Mouse (Mus musculus): ENCODE data around the gene Ap1m1.

Ap1m1 gene

DNA sequence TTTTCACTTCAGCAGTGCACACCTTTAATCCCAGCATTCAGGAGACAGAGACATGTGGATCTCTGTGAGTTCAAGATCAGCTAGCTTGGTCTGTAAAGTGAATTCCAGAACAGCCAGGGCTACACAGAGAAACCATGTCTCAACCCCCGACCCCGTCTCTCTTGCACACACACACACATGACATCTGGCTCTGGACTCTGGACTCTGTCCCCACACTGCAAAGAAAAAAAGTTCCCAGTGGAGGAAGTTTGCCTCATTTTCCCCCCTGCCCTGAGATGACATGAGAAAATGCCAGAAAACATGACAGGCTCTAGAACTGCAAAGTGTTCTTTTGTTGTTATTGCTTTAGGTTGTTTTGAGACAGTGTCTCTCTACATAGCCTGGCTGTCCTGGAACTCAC lies 20.0 kb downstream of the Ap1m1 start:
- no peak for DNase-seq (ENCODE audit: low spot score)

DNA sequence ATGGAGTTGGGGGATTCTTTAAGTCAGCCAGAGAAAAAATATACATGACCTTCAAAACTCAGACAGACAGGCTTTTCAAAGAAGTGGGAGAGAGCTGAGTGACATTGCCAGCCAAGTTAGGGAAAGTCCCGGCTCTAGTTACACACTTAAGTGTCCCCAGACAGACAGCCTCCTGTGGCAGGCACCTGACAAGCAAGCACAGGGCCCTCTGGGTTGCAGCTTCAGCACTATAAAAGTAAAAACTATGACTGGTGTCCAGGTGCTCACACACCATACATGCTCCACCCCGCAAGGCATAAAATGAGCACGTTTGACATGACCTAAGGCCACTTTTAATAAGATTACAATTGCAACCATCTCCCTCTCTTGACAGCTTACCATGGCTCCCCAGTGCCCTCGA lies 20.8 kb downstream of the Ap1m1 start:
- no peak for DNase-seq (ENCODE audit: low spot score)

DNA sequence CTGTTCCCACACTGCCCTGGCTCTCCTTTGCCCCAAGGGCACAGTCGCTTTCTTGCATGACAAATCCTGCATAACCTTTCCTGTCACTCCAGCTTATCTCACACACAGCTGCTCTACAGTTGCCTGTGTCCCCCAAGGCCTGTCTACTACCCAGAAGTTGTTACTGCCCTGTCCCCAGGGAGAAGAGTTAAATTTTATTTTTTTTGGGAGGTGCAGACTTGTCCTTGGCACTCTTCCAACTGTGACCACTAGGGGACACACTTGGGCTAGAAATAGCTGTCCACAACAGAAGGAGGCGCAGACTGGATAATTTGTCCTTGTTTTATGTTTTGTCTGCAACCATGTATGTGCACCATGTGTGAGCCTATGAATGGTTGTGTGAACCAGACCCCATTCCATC lies 21.2 kb downstream of the Ap1m1 start:
- peak; percentile 71 for DNase-seq (ENCODE audit: low spot score)

DNA sequence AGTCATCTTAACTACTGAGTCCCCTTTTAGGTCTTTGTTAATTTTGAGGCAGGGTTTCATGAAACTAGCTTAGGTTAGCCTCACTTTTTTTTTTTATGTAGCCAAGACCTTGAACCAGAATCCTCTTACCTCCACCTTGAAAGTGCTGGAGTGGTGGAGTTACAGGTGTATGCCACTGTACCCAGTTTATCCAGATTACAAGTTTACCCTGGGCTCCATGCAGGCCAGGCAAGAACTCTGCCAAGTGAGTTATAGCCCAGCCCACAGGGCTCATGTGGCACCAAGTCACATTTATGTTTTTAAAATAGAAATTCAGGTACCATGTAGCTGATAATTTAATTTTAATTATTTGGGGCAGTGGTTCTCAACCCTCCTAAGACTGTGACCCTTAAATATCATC lies 21.6 kb downstream of the Ap1m1 start:
- DNase-seq (ENCODE audit: low spot score) = no peak

DNA sequence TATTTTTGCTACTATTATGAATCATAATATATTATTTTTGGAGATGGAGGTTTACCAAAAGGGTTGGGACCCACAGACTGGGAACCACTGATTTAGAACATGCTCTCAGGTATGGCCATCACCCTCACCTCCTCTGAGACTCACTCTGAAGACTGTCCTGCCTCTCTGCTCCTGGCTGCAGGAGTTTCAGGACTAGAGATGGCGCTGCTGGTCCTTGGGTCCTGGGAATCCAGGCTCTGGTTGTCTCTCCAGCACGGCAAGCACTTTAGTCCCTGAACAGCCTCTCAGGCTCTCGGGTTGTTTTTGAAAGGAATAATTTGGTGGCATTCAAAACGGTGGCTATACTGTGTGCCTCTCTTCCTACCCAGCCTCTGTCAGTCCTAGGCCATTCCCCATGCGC lies 22.1 kb downstream of the Ap1m1 start:
- no peak for DNase-seq (ENCODE audit: low spot score)

DNA sequence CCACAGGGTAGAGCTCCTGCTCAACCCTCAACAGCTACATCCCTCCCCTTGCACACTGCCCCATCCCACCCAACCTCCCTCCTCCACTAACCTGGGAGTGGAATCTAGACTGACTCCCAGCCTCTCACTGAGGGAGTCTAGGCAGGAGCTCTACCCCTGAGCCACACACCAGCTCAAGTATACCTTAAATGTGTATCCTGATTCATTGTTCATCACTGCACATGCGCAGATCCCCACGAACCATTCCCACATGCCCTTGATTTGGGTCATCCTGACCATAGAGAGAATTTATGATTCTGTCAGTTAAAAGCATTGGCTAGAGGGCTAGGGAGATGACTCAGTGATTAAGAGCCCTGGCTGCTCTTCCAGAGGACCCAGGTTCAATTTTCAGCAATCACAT lies 22.9 kb downstream of the Ap1m1 start:
- no peak for DNase-seq (ENCODE audit: low spot score)

DNA sequence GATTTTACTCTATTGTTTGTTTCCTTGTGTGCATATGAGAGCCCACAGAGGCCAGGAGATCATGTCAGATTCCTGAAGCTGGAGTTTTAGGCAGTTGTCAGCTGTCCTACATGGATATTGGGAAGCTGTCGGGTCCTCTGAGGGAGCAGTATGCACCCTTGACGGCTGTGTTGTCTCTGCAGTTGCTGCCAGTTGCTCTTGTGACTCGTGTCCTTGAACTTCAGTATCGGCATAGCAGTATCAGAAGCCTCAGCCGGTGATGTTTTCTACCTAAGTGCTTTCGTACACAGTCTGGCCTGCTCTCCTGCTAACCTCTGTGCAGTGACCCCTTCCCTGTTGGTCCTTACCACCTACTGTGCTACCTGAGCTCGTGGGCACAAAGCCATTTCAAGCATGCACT lies 23.6 kb downstream of the Ap1m1 start:
- no peak for DNase-seq (ENCODE audit: low spot score)

DNA sequence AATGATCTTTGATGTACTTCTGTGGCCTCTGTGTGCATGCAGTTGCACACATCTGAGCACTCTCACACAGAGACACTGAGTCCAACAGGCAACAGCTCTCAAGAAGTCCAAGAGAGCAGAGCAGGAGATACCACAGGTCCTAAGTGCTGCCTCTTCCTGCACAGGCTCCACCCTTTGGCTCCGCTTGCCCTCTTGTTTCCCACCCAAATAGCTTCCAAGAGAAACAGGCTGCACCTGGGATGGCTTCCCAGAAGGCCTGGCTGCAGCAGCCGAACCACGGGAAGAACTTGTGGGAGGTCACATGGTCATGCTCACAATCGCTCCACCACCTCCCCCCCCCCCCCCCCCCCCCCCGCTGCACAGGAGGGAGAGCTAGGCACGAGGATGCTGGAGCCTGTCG lies 25.5 kb downstream of the Ap1m1 start:
- DNase-seq (ENCODE audit: low spot score) = no peak

DNA sequence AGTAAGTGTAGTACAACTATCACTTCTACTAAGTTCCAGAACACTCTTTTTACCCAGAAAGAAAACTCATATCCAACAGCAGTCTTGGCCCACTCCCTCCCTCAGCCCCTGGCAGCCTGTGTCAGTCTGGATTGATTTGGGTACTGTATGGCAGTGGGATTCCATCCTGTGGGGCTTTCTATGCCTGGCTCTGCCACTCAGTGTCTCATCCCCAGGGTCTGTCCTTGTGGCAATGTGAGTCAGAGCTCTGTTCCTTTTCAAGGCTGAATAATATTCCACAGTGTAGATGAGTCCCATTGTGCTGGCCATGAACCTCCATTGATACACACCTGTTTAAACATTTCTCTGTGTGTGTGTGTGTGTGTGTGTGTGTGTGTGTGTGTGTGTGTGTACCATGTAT lies 26.9 kb downstream of the Ap1m1 start:
- no peak for DNase-seq (ENCODE audit: low spot score)

DNA sequence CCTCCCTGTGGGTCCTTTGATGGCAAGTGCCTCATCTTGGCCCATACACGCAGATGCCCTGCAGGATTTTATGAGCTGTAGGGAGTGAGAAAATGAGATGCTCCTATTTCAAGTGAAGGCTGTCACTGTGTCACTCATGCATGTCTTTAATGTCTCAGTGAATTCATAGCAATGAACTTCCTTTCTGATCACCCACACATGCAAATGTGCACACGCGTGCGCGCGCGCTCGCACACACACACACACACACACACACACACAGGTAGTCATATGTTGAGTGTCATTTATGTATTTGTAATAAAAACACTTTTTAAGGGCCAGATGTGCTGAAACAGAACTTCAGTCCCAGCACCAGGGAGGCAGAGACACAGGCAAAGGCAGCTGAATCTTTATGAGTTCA lies 27.3 kb downstream of the Ap1m1 start:
- DNase-seq (ENCODE audit: low spot score) = no peak

DNA sequence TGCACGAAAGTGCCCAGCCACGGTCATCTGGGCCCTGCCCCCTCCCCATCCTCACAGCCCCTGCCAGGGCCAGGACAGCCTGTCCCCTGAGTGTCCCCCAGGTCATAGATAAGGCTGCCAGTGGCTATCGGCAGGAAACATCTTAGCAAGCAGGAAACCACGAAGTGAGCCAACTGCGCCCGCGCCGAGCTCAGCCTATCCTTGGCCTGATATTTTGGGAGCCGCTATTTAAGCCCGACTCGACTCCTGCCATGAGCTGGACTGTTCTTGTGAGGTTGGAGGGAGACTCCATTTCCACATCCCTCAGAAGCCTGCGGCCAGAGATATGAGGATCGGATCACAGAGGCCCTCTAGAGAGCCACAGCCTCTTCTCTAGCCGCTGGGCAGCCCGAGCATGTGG lies 28.5 kb downstream of the Ap1m1 start:
- DNase-seq (ENCODE audit: low spot score) = no peak

DNA sequence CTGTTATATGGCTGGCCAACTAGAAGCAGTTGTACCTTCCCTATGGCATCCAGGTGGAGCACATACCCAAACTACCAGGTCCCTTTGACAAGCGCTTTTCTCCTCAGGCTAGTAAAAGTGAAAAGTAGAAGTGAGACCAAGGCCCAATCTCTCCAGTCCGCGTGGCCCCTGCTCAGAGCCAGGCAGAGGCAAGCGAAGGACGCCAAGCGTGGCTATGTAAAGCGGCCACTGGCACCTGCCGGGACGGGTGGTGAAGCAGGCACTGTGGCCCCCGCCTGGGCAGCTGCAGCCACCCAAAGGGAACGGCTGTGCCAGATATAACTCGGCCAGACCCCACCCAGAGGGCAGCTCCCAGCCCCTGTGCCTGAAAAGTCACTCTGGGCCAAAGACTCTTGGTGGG lies 30.8 kb downstream of the Ap1m1 start:
- DNase-seq (ENCODE audit: low spot score) = no peak

DNA sequence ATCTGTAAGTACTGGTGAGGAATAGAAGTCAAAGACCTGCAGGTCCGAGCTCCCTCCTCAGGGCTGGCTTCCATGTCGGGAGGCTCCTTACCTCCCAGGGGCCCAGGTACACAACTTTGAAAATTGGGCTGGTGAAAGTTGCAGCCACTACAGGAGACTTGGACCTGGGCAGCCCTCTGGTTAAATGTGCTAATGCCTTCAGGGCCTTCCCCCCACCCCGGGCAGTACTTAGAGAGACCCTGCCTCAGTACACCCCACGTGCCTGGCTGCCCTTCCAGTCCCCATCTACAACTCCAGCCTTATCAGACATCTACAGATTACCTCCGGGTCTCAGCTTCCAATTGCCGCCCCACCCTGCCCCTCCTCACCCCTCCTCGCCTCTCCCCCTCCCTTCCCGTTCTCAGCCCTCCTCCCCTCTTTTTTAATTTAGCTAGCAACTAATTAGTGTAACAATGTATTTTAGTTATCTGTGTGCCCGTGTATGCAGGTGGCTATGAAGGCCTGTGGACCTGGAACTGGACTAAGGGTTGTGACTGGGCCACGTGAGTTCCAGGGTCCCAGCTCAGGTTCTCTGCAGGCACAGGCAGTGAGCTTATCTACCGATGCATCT lies 31.3 kb downstream of the Ap1m1 start:
- DNase-seq (ENCODE audit: low spot score) = no peak

DNA sequence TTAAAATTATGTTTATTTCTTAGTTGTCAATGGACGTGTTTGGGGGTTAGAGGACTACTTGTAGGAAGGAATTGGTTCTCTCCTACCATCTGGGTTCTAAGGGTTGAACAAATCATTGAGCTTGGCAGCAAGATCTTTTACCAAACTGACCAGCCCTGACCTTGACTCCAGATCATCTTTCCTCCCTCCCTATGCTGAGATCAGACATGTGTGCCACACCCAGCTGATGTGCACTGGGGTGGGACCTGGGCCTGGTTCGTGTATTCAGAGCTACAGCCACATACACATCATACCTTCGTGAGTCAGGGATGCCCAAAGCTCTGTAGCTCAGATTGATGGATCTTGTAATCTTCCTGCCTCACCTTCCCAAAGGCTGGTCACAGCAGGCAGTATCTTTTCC lies 31.9 kb downstream of the Ap1m1 start:
- DNase-seq (ENCODE audit: low spot score) = no peak

DNA sequence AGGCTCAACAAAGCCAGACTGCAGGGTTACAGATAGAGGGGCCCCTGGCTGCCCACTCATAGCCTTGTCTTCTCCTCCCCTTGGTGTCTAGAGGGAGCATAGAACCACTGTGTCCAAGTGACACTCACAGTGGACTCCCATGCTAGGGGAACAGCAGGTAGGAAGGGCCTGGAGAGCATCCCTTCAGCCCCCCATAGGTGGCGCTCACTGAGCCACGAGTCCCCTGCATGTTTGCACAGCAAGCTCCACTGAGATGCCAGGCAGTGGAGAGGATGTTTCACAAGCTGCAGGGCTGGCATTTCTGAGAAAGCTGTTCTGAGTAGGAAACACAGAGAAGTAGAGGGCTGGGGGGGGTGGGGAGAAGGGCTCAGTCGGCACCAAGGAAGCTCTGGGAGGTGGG lies 32.5 kb downstream of the Ap1m1 start:
- peak; percentile 73 for DNase-seq (ENCODE audit: low spot score)

DNA sequence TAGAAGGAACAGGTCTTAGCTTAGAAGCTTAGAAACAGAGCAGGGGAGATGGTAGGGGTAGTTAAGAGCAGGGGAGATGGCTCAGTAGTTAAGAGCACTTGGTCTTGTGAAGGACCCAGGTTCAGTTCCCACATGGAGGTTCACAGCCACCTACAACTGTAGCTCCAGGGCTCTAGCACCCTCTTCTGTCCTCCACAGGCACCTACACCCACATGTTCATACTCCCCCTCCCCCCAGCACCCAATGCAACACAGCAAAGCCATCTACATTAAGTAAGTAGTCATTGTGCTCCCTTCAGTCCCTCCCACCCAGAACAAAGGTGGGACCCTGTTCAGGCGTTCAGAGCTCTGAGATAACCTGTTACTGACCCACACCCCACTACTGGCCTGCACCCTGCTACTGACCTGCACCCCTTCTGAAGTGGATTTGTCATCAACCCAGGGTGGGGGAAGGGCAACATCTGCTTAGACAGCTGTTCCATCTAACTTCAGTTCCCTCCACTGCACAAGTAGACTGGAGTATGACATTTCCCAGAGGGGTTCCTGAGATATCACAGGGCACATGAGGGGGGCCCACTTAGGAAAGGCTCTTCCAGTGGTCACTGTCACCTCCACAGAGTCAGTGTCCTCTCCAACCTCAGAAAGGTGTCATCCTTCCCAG lies 33.4 kb downstream of the Ap1m1 start:
- no peak for DNase-seq (ENCODE audit: low spot score)

DNA sequence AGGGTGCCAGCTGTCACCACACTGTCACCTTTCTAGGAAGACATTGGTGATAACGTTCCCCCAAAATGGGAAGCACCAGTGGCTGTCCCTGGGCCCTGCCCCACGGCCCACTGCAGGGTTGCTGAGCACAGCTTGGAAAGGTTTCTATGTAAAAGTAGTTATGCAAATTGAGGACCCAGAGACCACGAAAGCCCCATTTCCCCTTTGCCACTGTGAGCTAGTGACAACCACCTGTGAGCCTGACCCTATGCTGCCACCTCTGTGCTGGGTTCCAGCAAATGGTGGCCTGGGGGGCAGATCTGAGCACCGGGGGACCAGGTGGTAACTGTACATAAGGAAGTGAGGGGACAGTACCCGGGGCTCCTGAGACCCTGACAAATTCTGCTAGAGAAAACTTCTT lies 34.0 kb downstream of the Ap1m1 start:
- DNase-seq (ENCODE audit: low spot score) = no peak

DNA sequence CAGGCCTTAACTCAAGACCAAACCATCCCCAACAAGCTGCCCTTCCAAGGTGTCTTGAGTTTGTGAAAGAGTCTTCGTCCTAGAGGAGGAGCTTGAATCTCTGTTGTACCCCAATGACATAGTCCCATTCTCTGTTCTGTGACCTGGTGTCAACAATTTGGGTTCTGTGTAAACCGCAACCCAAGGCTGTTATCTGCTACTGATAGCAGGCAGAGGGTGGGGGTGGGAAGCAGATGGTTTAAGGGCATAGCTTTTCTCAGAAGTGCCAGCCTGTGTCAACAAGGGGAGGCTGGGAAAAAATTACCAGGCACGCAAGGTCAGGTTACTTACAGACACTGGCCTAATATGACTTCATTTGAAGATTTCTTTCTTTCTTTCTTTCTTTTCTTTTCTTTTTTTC lies 37.4 kb downstream of the Ap1m1 start:
- no peak for DNase-seq (ENCODE audit: low spot score)

DNA sequence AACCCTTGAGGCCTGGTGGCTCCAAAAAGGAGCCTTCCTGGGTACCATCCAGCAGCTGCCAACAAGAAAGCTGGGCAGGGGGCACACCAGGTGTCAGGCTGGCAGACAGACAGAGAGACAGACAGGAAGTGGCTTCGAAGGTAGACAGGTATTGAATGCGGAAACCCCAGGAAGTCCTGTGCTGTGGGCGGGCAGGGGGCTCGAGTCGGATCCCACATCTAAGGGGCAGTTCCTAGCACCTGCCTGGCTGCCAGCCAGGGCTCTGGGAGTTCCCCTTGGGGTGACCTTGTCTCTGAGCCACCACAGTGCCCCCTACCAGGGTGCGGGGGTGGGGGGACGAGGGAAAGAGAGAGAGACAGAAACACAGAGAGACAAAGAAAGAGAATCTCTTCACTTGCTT lies 39.3 kb downstream of the Ap1m1 start:
- DNase-seq (ENCODE audit: low spot score) = no peak

DNA sequence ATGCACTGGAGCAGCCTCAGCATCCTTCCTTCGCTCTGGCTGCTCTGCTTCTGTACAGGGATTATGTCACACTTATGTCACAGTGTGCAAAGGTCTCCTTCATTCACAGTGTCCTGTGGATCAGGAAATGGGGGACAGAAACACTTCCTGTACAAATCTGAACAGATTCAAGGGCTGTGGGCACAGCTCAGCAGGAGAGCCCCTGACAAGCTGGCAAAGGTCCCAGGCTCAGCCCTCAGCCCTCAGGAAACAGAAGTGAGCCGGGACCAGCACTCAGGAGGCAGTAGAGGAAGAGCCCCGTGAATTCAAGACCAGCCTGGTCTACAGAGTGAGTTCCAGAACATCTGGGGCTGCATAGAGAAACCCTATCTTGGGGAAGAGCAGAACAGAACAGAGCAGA lies 41.8 kb downstream of the Ap1m1 start:
- DNase-seq (ENCODE audit: low spot score) = no peak

DNA sequence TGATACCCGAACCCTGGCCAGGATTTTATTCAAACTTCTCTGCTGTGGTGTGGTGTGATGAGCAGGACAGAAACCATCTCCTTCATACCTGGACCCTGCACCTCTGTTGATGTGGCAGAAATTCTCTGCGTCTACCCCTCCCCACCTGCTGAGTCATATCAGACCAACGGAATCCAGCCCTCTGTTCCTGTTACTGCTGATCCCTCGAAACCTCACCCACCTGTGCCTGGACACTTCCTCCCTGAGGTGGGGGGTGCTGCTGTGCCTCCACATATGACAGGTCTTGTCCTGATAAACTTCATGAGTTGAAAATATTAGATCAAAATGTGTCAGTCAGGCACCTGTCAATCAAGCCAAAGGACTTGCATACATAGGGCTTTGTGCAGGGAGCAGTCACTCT lies 45.5 kb downstream of the Ap1m1 start:
- DNase-seq (ENCODE audit: low spot score) = no peak

DNA sequence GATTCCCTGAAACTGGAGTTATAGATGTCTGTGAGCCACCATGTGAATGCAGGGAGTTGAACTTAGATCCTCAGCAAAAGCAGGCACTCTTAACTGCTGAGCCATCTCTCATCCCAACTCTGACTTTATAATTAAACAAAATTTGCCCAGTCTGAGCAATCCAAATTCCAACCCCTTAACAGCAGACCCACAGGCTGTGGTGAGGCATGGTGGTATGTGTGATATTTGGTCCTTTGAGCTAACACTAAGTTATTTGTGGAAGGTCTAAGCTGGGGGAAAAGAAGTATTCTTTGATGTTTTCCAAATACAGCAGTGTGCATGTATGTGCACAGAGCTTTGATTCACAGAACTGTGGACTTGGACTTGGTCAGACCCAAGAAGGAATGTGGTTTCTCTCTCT lies 49.2 kb downstream of the Ap1m1 start:
- no peak for DNase-seq (ENCODE audit: low spot score)

DNA sequence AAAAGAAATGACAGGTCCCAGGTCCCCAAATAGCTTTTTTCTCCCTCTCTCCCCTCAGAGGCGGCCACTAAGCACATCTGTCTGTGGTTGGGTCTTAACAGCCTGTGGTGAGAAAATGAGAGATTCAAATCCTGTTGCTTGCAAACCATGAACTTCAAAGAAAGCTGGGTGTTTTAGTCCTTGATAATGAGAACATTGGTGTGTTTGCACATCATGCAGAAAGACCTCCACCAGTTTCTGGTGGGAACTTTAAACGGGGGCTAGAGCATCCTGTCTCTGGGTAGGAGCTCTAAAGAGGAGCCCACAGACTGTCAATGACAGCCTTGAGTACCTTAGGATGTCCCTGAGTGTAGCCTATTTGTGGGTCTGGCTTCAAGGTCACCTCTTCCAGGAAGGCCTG lies 51.3 kb downstream of the Ap1m1 start:
- DNase-seq (ENCODE audit: low spot score) = no peak

DNA sequence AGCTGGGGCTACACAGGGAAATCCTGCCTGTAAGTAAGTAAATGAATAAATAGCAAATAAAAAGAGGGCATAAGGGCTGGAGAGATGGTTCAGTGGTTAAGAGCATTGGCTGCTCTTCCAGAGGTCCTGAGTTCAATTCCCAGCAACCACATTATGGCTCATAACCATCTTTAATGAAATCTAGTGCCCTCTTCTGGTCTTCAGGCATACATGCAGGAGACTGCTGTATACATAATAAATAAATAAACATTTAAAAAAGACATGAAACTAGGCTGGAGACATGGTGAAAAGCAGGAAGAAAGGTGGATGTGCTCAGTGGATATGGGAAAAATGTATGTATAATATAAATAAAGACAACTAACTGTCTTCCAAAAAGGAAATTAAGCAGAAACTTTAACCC lies 53.5 kb downstream of the Ap1m1 start:
- DNase-seq (ENCODE audit: low spot score) = no peak

DNA sequence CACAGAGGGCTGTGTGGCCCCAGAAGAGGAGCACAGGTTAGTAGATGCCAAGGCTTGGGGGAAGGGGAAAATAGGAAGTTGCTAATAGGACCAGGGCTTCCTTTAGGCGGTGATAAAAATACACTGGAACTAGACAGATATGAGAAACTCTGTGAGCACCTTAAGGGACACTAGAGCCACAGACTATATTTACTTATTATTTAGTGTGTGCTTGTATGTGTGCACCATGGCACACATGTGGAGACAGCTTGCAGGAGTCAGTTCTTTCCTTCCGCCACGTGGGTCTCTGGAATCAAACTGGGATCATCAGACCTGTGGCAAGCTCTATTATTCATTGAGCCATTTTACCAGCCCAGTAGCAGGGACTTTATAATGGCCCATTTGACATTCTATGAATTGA lies 55.3 kb downstream of the Ap1m1 start:
- peak; percentile 37 for DNase-seq (ENCODE audit: low spot score)
